Mouse (Mus musculus) lung, adult 2 months (tissue): Measurements from ENCODE around the gene Rhbdl1. TPM values are rescaled to one million over a fixed set of nuclear protein-coding genes. Genes with fewer than 3 reads are reported as not detected.

Experiments
- DNase-seq: peaks from one replicate; pipeline ENCODE4 v3.0.0; 2022
- H3K4me1 ChIP-seq: fragments of 200-500 bp; 2 replicates; pipeline ENCODE4 v1.6.1; 2011; ENCODE audit warnings: low read length; ENCODE audit not compliant: control insufficient read depth, insufficient read depth
- H3K4me3 ChIP-seq: fragments of 200-500 bp; replicated peaks from 2 replicates; pipeline ENCODE3; 2011; ENCODE audit warnings: low read depth, mild to moderate bottlenecking, control low read depth, low read length; ENCODE audit errors: extremely low read depth
- CTCF ChIP-seq: fragments of 200-500 bp; IDR thresholded peaks from 2 replicates; pipeline ENCODE4 v1.5.1; 2011; ENCODE audit warnings: mild to moderate bottlenecking, low read length, control low read depth; ENCODE audit not compliant: insufficient read depth
- POLR2A ChIP-seq: fragments of 200-500 bp; IDR thresholded peaks from 2 replicates; pipeline ENCODE4 v1.6.1; 2011; ENCODE audit warnings: low read depth, mild to moderate bottlenecking, control low read depth, low read length, borderline replicate concordance; ENCODE audit errors: extremely low read depth
- WGBS: fragments of 180-500 bp; shearing (Covaris S2); methylation state at CpG from one replicate; pipeline ENCODE4 v1.1.7; 2018; 5-methylcytosine and 5-hydroxymethylcytosine counted together
- polyA plus RNA-seq: library from polyadenylated mRNA; depleted of rRNA; stranded (reverse); fragments of >200 nt; gene quantifications from 2 replicates; pipeline ENCODE4 v1.2.3, GENCODE M21; 2012

The Rhbdl1 gene
- polyA plus RNA-seq, 1 experiment: 9.1 TPM

GRCm38 (mm10) chr17:25828712-25829557 lies 8.2 kb downstream of the Rhbdl1 start, which contains the start of gene Jmjd8:
TSS of gene Jmjd8 (plus strand) at chr17:25828867.
- H3K4me1 ChIP-seq: peaks cover 23% of the 10 kb centered on the region
- WGBS: 2% methylated on average over 32 of the region's 32 CpGs
- peak; percentile 73 for DNase-seq
- H3K4me3 ChIP-seq: peak within 1 kb of the TSS; percentile 95
- TF ChIP-seq POLR2A (peak; percentile 56; the same call in 1 of the 2 replicates), CTCF (0 out of 2 replicates have a peak, but pooled peaks have one; percentile 14)

- 76% methylated on average over 8 of the region's 8 CpGs for WGBS
- no peak for DNase-seq
- peak overlapping the region; percentile 95 for H3K4me3 ChIP-seq
- peaks cover 23% of the 10 kb centered on the region for H3K4me1 ChIP-seq
- TF ChIP-seq POLR2A: no peak
- no peak for TF ChIP-seq CTCF
Observed at GRCm38 (mm10) chr17:25828223-25828594, 8.9 kb downstream of the Rhbdl1 start.

- WGBS: 94% methylated on average over 22 of the region's 22 CpGs
- Histone ChIP-seq H3K4me1 (peaks cover 23% of the 10 kb centered on the region), H3K4me3 (no peak overlapping the region)
- TF ChIP-seq CTCF (no peak), POLR2A (no peak)
- DNase-seq: no peak
Observed at GRCm38 (mm10) chr17:25827546-25828222, 9.4 kb downstream of the Rhbdl1 start.

- H3K4me1 ChIP-seq: peaks cover 22% of the 10 kb centered on the region
- no peak for DNase-seq
- no peak overlapping the region for H3K4me3 ChIP-seq
- WGBS: 95% methylated on average over 13 of the region's 13 CpGs
- TF ChIP-seq CTCF: no peak
- TF ChIP-seq POLR2A: no peak
Observed at GRCm38 (mm10) chr17:25827011-25827410, 10.1 kb downstream of the Rhbdl1 start.

- TF ChIP-seq CTCF (no peak), POLR2A (no peak)
- H3K4me3 ChIP-seq: no peak overlapping the region
- peaks cover 13% of the 10 kb centered on the region for H3K4me1 ChIP-seq
- 93% methylated on average over 27 of the region's 27 CpGs for WGBS
- no peak for DNase-seq
Observed at GRCm38 (mm10) chr17:25825984-25826570, 11.0 kb downstream of the Rhbdl1 start.

- no peak for TF ChIP-seq CTCF
- no peak for TF ChIP-seq POLR2A
Observed at GRCm38 (mm10) chr17:25825311-25825710, 11.8 kb downstream of the Rhbdl1 start.

GRCm38 (mm10) chr17:25824362-25825142 lies 12.5 kb downstream of the Rhbdl1 start:
- WGBS: 70% methylated on average over 16 of the region's 17 CpGs
- no peak overlapping the region for H3K4me3 ChIP-seq
- peaks cover 12% of the 10 kb centered on the region for H3K4me1 ChIP-seq
- no peak for DNase-seq
- TF ChIP-seq POLR2A (no peak), CTCF (no peak)

More at GRCm38 (mm10) chr17:25825311-25825710, 11.8 kb downstream of the Rhbdl1 start:
- Histone ChIP-seq H3K4me3 (no peak overlapping the region), H3K4me1 (peaks cover 13% of the 10 kb centered on the region)
- DNase-seq: no peak
- WGBS: 86% methylated on average over 6 of the region's 6 CpGs

GRCm38 (mm10) chr17:25823452-25823851 lies 13.6 kb downstream of the Rhbdl1 start, which contains the start of gene Wdr24:
TSS of gene Wdr24 (plus strand) at chr17:25823627.
- peak; percentile 74; the same call in 1 of the 2 replicates for TF ChIP-seq POLR2A
- TF ChIP-seq CTCF: no peak
- DNase-seq: peak; percentile 77
- Histone ChIP-seq H3K4me1 (peaks cover 9% of the 10 kb centered on the region), H3K4me3 (peak within 1 kb of the TSS; percentile 76)
- 0% methylated on average over 18 of the region's 18 CpGs for WGBS
